Mouse (Mus musculus) liver, embryonic 11.5 days (tissue): ENCODE results near the gene Parp9. TPM values are rescaled to one million over a fixed set of nuclear protein-coding genes. Genes with fewer than 3 reads are reported as not detected.
"Not testable (repeated sequence)": the region's sequence is repeated elsewhere in the genome, so short reads cannot be mapped to it uniquely, and the experiment has no call there.

Source experiments
- ATAC-seq: fragments of 200-750 bp; cut with Nextera tagmentation; replicated peaks from 2 replicates; pipeline ENCODE4 v1.8.0; 2017; ENCODE audit warnings: moderate number of reproducible peaks, mild to moderate bottlenecking, moderate TSS enrichment, moderate library complexity; ENCODE audit not compliant: low FRiP score
- DNase-seq: peaks from one replicate; pipeline ENCODE4 v3.0.0-alpha.2; 2017; ENCODE audit warnings: low spot score
- H3K27ac ChIP-seq: fragments of 300-500 bp; sonication (generic); 2 replicates; pipeline ENCODE4 v1.5.1; 2014; ENCODE audit warnings: mild to moderate bottlenecking, low read depth, low read length, control low read depth
- H3K27me3 ChIP-seq: fragments of 300-500 bp; sonication (generic); replicated peaks from 2 replicates; pipeline ENCODE4 v1.6.1; 2014; ENCODE audit warnings: low read length, mixed read lengths; ENCODE audit not compliant: control insufficient read depth, insufficient read depth
- H3K36me3 ChIP-seq: fragments of 300-500 bp; sonication (generic); 2 replicates; pipeline ENCODE4 v1.6.1; 2014; ENCODE audit warnings: mild to moderate bottlenecking, low read length, moderate library complexity, mixed read lengths; ENCODE audit not compliant: control insufficient read depth, insufficient read depth
- H3K4me1 ChIP-seq: fragments of 300-500 bp; sonication (generic); replicated peaks from 2 replicates; pipeline ENCODE4 v1.6.1; 2014; ENCODE audit warnings: low read length, mixed read lengths; ENCODE audit not compliant: control insufficient read depth, insufficient read depth
- H3K4me2 ChIP-seq: fragments of 300-500 bp; sonication (generic); 2 replicates; pipeline ENCODE4 v1.6.1; 2014; ENCODE audit warnings: mild to moderate bottlenecking, control low read depth, moderate library complexity
- H3K4me3 ChIP-seq: fragments of 300-500 bp; sonication (generic); 2 replicates; pipeline ENCODE4 v1.5.1; 2014; ENCODE audit warnings: low read depth, low read length, control low read depth
- H3K9ac ChIP-seq: fragments of 300-500 bp; sonication (generic); 2 replicates; pipeline ENCODE4 v1.6.1; 2014; ENCODE audit warnings: low read depth, low read length, control low read depth
- H3K9me3 ChIP-seq: fragments of 300-500 bp; sonication (generic); 2 replicates; pipeline ENCODE4 v1.6.1; 2016; ENCODE audit warnings: low read length, inconsistent platforms, mixed read lengths; ENCODE audit not compliant: control insufficient read depth
- WGBS: fragments of 180-500 bp; shearing (Covaris S2); extraction: QIAGEN DNeasy Blood & Tissue Kit; methylation state at CpG from one replicate; pipeline ENCODE4 v1.1.7; 2014; 5-methylcytosine and 5-hydroxymethylcytosine counted together
- polyA plus RNA-seq: library from polyadenylated mRNA; unstranded; fragments of >200 nt; fragmentation: Nextera tagmentation; extraction: Ambion mirVana; gene quantifications from 2 replicates; pipeline ENCODE4 v1.2.1, GENCODE M21; 2014

Gene Parp9
- polyA plus RNA-seq, 1 experiment from 2014 or later: 4.1 TPM

GRCm38 (mm10) chr16:35978450-35978849, 40.2 kb downstream of the Parp9 start, which contains the start of gene Kpna1:
TSS of gene Kpna1 (plus strand) at chr16:35978750.
- not testable (repeated sequence) for H3K4me3 ChIP-seq, H3K4me1 ChIP-seq, H3K9ac ChIP-seq, H3K27ac ChIP-seq, DNase-seq, H3K36me3 ChIP-seq, H3K4me2 ChIP-seq, H3K9me3 ChIP-seq, H3K27me3 ChIP-seq, ATAC-seq
- WGBS: 86% methylated on average over 1 of the region's 1 CpGs

GRCm38 (mm10) chr16:35981363-35981821, 43.1 kb downstream of the Parp9 start:
- Histone ChIP-seq H3K4me2 (no peak overlapping the region), H3K4me1 (peaks cover 2% of the 10 kb centered on the region; the same call in 1 of the 2 replicates), H3K27ac (no peak overlapping the region), H3K9me3 (no peaks in the 10 kb centered on the region), H3K36me3 (no peaks in the 10 kb centered on the region), H3K4me3 (no peak overlapping the region), H3K9ac (no peak overlapping the region), H3K27me3 (no peaks in the 10 kb centered on the region)
- ATAC-seq: peak; percentile 93
- DNase-seq: peak; percentile 100
- 36% methylated on average over 19 of the region's 19 CpGs for WGBS

DNA sequence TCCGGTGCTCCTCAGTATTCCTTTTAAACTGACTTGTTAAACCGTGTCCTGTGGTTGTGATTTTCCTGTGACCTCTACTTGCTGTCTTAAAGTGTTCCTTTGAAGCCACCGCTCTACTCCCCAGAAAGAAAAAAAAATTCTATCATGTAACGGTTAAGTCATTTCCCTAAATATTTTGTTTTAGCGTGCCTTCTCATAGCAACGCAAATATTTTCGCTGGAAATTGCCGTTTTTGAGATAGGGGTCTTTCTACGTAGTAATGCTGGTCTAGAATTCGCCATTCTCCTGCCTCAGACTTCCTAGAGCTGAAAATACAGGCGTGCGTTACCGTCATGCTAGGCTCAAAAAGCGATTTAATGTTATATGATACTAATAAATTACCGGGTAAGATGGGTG, 44.2 kb downstream of the Parp9 start:
- no peak for ATAC-seq
- H3K27me3 ChIP-seq: no peaks in the 10 kb centered on the region

DNA sequence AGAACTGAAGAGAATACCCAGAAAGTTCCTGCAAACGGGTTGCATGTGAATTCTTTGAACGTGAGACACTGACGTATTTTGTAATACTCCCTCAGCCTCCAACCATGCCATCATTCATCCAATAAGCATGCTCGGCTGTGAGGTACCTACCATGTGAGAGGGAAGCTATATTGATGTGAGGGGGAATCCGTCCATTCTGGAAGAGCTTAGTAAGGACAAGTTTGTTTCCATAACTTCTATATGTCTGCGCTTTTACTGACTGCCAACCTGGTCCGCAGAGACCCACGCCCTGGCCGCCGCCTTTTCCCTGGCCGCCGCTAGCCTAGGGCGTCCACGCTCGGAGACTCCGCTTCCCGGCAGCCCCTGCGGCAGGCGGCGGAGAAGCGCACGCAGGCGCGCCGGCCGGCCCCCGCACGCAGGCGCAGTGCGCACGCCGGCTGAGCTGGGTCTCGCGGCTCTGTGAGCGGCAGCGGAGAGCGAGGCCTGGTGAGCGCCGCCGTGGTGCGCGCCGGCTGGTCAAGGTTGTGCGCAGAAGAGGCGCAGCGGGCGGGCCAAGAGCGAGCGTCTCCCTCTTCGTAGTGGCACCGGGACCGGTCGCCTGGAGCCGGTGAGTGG, 44.7 kb downstream of the Parp9 start:
- peak overlapping the region; percentile 96 for H3K9ac ChIP-seq
- no peaks in the 10 kb centered on the region for H3K9me3 ChIP-seq
- peak; percentile 94 for DNase-seq
- peaks cover 3% of the 10 kb centered on the region; the same call in 1 of the 2 replicates for H3K4me1 ChIP-seq
- H3K27me3 ChIP-seq: no peaks in the 10 kb centered on the region
- no peaks in the 10 kb centered on the region for H3K36me3 ChIP-seq
- peak overlapping the region; percentile 83 for H3K4me2 ChIP-seq
- under 1% methylated on average over 45 of the region's 54 CpGs for WGBS
- H3K27ac ChIP-seq: peak overlapping the region; percentile 98
- ATAC-seq: peak; percentile 86
- peak overlapping the region; percentile 88 for H3K4me3 ChIP-seq

More for the DNA sequence above, 44.2 kb downstream of the Parp9 start:
- H3K4me1 ChIP-seq: peaks cover 3% of the 10 kb centered on the region; the same call in 1 of the 2 replicates
- H3K36me3 ChIP-seq: no peaks in the 10 kb centered on the region
- H3K9ac ChIP-seq: peak overlapping the region; percentile 96
- peak overlapping the region; percentile 88 for H3K4me3 ChIP-seq
- WGBS: 3% methylated on average over 15 of the region's 15 CpGs
- H3K27ac ChIP-seq: peak overlapping the region; percentile 98
- H3K4me2 ChIP-seq: peak overlapping the region; percentile 83
- H3K9me3 ChIP-seq: no peaks in the 10 kb centered on the region
- no peak for DNase-seq

DNA sequence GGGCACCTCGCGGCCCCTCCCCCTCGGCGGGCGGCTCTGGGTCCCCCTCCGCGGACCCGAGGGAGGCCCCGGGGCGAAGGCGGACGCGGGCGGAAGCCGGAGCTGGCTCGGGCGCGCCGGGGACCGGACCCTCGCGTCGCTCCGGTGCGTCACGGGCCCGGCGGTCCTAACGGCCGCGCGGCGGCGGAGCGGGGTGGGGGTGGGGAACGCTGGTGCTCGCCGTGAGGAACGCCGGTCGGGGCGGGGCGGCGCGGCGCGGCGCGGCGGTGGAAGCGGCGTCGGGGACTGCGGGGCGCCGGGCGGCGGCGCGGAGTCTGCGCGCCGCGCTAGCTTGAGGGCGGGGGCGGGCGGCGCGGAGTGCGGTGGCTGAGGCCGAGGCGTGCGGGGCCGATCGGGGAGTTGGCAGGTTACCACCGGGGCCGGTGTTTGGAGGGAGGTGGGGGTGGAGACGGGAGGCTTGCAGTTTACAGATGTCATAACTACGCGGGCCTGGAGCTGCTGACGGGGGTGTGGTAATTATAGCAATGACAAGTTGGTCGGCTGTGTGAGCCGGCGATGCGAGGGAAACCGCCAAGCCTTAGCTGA, 45.3 kb downstream of the Parp9 start:
- Histone ChIP-seq H3K36me3 (no peaks in the 10 kb centered on the region), H3K9ac (peak overlapping the region; percentile 96), H3K4me2 (peak overlapping the region; percentile 83), H3K4me1 (peaks cover 3% of the 10 kb centered on the region; the same call in 1 of the 2 replicates), H3K9me3 (no peaks in the 10 kb centered on the region), H3K4me3 (peak overlapping the region; percentile 88), H3K27me3 (no peaks in the 10 kb centered on the region), H3K27ac (peak overlapping the region; percentile 98)
- DNase-seq: peak; percentile 71
- peak; percentile 56 for ATAC-seq
- under 1% methylated on average over 52 of the region's 86 CpGs for WGBS

DNA sequence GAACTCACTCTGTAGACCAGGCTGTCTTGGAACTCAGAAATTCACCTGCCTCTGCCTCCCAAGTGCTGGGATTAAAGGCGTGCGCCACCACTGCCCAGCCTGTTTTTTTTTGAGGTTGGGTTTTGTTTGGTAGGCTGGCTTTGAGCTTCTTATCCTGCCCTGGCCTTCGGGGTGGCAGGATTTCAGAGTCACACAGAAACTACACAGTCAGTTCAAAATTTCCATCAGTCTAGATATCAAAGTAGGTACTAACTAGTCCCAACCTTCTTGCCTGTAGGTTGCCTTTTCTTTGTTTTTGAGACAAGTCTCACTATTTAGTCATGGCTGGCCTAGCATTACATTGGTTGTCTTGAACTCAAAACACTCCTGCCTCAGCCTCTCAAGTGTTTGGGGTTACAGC, 46.2 kb downstream of the Parp9 start:
- no peaks in the 10 kb centered on the region for H3K9me3 ChIP-seq
- no peak overlapping the region for H3K27ac ChIP-seq
- no peak for ATAC-seq
- DNase-seq: no peak
- no peaks in the 10 kb centered on the region for H3K36me3 ChIP-seq
- peaks cover 3% of the 10 kb centered on the region; the same call in 1 of the 2 replicates for H3K4me1 ChIP-seq
- 43% methylated on average over 3 of the region's 3 CpGs for WGBS
- no peaks in the 10 kb centered on the region for H3K27me3 ChIP-seq
- peak overlapping the region; percentile 83 for H3K4me2 ChIP-seq
- peak overlapping the region; percentile 88 for H3K4me3 ChIP-seq
- peak overlapping the region; percentile 96; the same call in 1 of the 2 replicates for H3K9ac ChIP-seq

- H3K4me1 ChIP-seq: peaks cover 3% of the 10 kb centered on the region; the same call in 1 of the 2 replicates
- no peaks in the 10 kb centered on the region for H3K9me3 ChIP-seq
- H3K4me3 ChIP-seq: no peak overlapping the region
- no peaks in the 10 kb centered on the region for H3K27me3 ChIP-seq
- no peak for ATAC-seq
- DNase-seq: no peak
- no peak overlapping the region for H3K4me2 ChIP-seq
- no peak overlapping the region for H3K27ac ChIP-seq
- WGBS: 74% methylated on average over 1 of the region's 1 CpGs
- H3K36me3 ChIP-seq: no peaks in the 10 kb centered on the region
- H3K9ac ChIP-seq: no peak overlapping the region
These were observed 49.7 kb downstream of the Parp9 start for GRCm38 (mm10) chr16:35987930-35988329.

GRCm38 (mm10) chr16:35992391-35992790, 54.1 kb downstream of the Parp9 start:
- 78% methylated on average over 1 of the region's 1 CpGs for WGBS
- no peak for DNase-seq
- H3K4me1 ChIP-seq: no peaks in the 10 kb centered on the region; the same call in 1 of the 2 replicates
- H3K27me3 ChIP-seq: no peaks in the 10 kb centered on the region
- H3K4me2 ChIP-seq: no peak overlapping the region
- H3K9ac ChIP-seq: no peak overlapping the region
- ATAC-seq: no peak
- no peaks in the 10 kb centered on the region for H3K9me3 ChIP-seq
- H3K4me3 ChIP-seq: no peak overlapping the region
- H3K27ac ChIP-seq: no peak overlapping the region
- H3K36me3 ChIP-seq: no peaks in the 10 kb centered on the region
